Mouse (Mus musculus) stomach, embryonic 14.5 days (tissue): Measurements from ENCODE around the gene Btnl1. TPM values are rescaled to one million over a fixed set of nuclear protein-coding genes. Genes with fewer than 3 reads are reported as not detected.

Experiments
- ATAC-seq: fragments of 200-750 bp; cut with Nextera tagmentation; 2 replicates; pipeline ENCODE4 v1.8.0; 2017; ENCODE audit warnings: low read depth, moderate TSS enrichment; ENCODE audit not compliant: insufficient number of reproducible peaks, insufficient read depth, low FRiP score
- H3K27ac ChIP-seq: fragments of 300-500 bp; sonication (generic); 2 replicates; pipeline ENCODE4 v1.5.1; 2014; ENCODE audit warnings: mild to moderate bottlenecking, low read length, moderate library complexity, mixed read lengths
- H3K27me3 ChIP-seq: fragments of 300-500 bp; sonication (generic); 2 replicates; pipeline ENCODE4 v1.6.1; 2014; ENCODE audit warnings: low read length, control low read depth, mixed read lengths; ENCODE audit not compliant: control insufficient read depth, insufficient read depth
- H3K36me3 ChIP-seq: fragments of 300-500 bp; sonication (generic); 2 replicates; pipeline ENCODE4 v1.6.1; 2014; ENCODE audit warnings: mild to moderate bottlenecking, control low read depth, low read length, moderate library complexity, mixed read lengths; ENCODE audit not compliant: control insufficient read depth, insufficient read depth
- H3K4me1 ChIP-seq: fragments of 300-500 bp; sonication (generic); 2 replicates; pipeline ENCODE4 v1.6.1; 2014; ENCODE audit warnings: low read length, control low read depth, mixed read lengths; ENCODE audit not compliant: control insufficient read depth, insufficient read depth
- H3K4me2 ChIP-seq: fragments of 300-500 bp; sonication (generic); replicated peaks from 2 replicates; pipeline ENCODE4 v1.6.1; 2014; ENCODE audit warnings: low read depth, low read length, control low read depth
- H3K4me3 ChIP-seq: fragments of 300-500 bp; sonication (generic); 2 replicates; pipeline ENCODE4 v1.5.1; 2014; ENCODE audit warnings: low read depth, low read length, control low read depth
- H3K9ac ChIP-seq: fragments of 300-500 bp; sonication (generic); replicated peaks from 2 replicates; pipeline ENCODE4 v1.6.1; 2014; ENCODE audit warnings: low read depth, mild to moderate bottlenecking, control low read depth, low read length, moderate library complexity, mixed read lengths
- H3K9me3 ChIP-seq: fragments of 300-500 bp; sonication (generic); 2 replicates; pipeline ENCODE4 v1.6.1; 2016; ENCODE audit warnings: low read depth, low read length, control low read depth; ENCODE audit not compliant: control insufficient read depth
- WGBS: fragments of 180-500 bp; shearing (Covaris S2); extraction: QIAGEN DNeasy Blood & Tissue Kit; methylation state at CpG from one replicate; pipeline ENCODE4 v1.1.7; 2014; 5-methylcytosine and 5-hydroxymethylcytosine counted together
- polyA plus RNA-seq: library from polyadenylated mRNA; unstranded; fragments of >200 nt; fragmentation: Nextera tagmentation; extraction: Ambion mirVana; gene quantifications from 2 replicates; pipeline ENCODE4 v1.2.1, GENCODE M21; 2014

Gene Btnl1
- polyA plus RNA-seq, 1 experiment from 2014 or later, result not detected

DNA sequence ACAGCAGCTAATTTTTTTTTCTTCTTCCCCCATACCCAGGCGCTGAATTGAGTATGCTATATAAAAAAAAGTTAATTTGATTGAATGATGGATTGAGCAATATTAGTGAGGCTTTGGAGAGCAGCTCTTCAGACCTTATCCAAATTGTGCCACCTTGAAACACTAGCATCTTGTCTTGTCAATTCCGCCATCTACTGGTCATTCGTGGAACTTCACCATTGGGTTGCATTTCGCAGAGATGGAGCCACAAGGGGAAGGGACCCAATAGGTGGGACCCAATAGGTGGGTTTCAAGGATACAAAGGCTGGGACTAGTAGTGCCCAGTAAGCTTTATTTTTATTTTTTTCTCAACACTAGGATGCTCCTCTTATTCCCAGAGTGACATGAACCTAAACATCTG lies 27.5 kb upstream of the Btnl1 start:
- no peak overlapping the region for H3K4me3 ChIP-seq
- H3K4me1 ChIP-seq, result no peaks in the 10 kb centered on the region
- no peaks in the 10 kb centered on the region for H3K27me3 ChIP-seq
- ATAC-seq, result no peak
- 3% methylated on average over 4 of the region's 4 CpGs for WGBS
- H3K9ac ChIP-seq, result no peak overlapping the region
- H3K27ac ChIP-seq, result no peak overlapping the region
- no peak overlapping the region for H3K4me2 ChIP-seq
- no peaks in the 10 kb centered on the region for H3K9me3 ChIP-seq
- H3K36me3 ChIP-seq, result no peaks in the 10 kb centered on the region

DNA sequence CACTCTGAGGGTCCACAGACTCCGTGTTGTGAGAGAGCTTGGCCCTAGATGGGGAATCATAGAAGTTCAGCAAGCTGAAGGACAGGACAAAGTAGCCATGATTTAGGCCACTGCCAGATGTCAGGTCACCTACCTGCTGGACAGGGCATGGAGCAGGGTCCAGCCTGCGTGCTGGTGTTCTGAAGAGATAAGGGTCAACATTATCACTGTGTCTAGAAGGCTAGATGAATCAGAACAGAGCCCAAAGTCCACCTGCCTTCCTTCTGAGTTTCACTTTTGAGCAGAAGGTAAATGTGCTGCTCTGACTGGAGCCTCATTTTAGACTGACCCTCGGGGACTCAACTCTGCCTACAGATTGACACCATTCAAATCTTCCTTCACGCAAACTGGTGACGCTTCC lies 22.4 kb upstream of the Btnl1 start, which contains the start of gene Btnl2:
Btnl2 (plus strand) TSS at position 284 of the 400 bp plus-strand sequence.
- Histone ChIP-seq H3K4me1 (no peaks in the 10 kb centered on the region), H3K9me3 (no peaks in the 10 kb centered on the region), H3K36me3 (no peaks in the 10 kb centered on the region), H3K9ac (no peak within 1 kb of the TSS), H3K27ac (no peak within 1 kb of the TSS), H3K4me3 (no peak within 1 kb of the TSS), H3K4me2 (no peak within 1 kb of the TSS), H3K27me3 (no peaks in the 10 kb centered on the region)
- no peak for ATAC-seq
- WGBS, result 83% methylated on average over 5 of the region's 5 CpGs

DNA sequence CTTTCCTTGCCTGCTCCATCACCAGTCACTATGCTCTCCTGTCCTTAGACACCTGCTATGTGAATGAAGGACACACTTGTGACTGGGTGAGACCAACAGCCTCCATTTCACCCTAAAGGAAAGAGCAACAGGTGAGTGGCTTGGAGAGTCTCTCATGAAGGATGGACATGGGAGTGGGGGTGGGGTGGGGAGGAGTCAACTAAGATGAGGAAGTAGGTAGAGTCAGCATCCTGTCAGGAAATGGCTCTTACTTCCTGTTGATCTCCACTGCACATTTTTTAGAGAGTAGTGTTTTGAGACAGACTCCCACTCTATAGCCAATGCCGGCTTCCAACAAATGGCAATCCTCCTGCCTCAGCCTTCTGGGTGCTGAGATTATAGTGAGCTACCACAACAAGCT lies 22.0 kb upstream of the Btnl1 start:
- Histone ChIP-seq H3K27me3 (no peaks in the 10 kb centered on the region), H3K27ac (no peak overlapping the region), H3K4me1 (no peaks in the 10 kb centered on the region), H3K9ac (no peak overlapping the region), H3K9me3 (no peaks in the 10 kb centered on the region), H3K4me2 (no peak overlapping the region), H3K4me3 (no peak overlapping the region), H3K36me3 (no peaks in the 10 kb centered on the region)
- ATAC-seq, result no peak
- 97% methylated on average over 1 of the region's 1 CpGs for WGBS

DNA sequence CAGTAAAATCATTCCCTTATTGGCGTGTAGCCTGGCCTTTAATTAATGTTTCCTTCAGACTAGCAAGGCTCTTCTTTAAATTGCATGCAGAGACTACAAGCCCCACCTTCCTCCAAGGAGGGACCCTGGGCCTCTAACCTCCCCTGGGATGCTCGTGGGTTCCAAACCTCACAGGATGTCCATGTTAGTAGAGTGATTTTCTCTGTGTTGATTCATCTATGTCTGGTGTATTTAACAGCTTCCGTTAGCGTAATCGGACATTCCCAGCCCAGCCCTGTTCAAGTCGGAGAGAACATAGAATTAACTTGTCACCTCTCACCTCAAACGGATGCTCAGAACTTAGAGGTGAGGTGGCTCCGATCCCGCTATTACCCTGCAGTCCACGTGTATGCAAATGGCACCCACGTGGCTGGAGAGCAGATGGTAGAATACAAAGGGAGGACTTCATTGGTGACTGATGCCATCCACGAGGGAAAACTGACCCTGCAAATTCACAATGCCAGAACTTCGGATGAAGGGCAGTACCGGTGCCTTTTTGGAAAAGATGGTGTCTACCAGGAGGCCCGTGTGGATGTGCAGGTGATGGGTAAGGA lies 13.9 kb upstream of the Btnl1 start:
- Histone ChIP-seq H3K9ac (no peak overlapping the region), H3K27ac (no peak overlapping the region), H3K36me3 (no peaks in the 10 kb centered on the region), H3K4me1 (no peaks in the 10 kb centered on the region), H3K9me3 (no peaks in the 10 kb centered on the region), H3K4me3 (no peak overlapping the region), H3K4me2 (no peak overlapping the region), H3K27me3 (no peaks in the 10 kb centered on the region)
- ATAC-seq, result no peak
- whole genome bisulfite sequencing, result 82% methylated on average over 15 of the region's 15 CpGs

DNA sequence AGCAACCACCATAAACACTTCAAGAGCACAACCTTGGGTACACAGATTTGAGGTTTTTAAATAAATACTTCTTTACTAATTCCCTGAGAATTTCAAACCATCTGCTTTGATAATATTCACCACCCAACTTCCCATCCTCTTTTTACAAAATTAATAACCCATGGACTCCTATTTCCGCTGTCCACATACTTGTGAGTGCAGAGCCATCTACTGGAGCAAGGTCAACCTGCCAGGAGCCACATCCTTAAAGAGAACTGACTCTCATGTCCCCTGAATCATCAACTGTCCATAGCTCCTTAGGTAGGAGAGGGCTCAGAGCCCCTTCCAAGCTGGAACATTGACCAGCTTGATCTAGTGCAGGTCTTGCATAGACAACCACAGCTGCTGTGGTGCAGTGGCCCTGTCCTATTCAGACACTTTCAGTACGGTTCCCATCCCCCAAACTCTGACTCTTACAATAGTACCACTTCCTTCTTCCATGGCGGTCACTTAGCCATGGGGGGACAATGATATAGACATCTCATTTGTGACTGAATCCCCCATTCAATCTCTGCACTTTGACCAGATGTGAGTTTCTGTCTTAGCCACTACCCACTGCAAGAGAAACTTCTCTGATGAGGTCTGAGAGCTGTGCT lies 13.1 kb upstream of the Btnl1 start:
- no peak for ATAC-seq
- 92% methylated on average over 3 of the region's 3 CpGs for WGBS
- no peak overlapping the region for H3K9ac ChIP-seq
- no peak overlapping the region for H3K4me2 ChIP-seq
- H3K4me1 ChIP-seq, result no peaks in the 10 kb centered on the region
- H3K9me3 ChIP-seq, result no peaks in the 10 kb centered on the region
- no peaks in the 10 kb centered on the region for H3K27me3 ChIP-seq
- H3K27ac ChIP-seq, result no peak overlapping the region
- no peaks in the 10 kb centered on the region for H3K36me3 ChIP-seq
- H3K4me3 ChIP-seq, result no peak overlapping the region

DNA sequence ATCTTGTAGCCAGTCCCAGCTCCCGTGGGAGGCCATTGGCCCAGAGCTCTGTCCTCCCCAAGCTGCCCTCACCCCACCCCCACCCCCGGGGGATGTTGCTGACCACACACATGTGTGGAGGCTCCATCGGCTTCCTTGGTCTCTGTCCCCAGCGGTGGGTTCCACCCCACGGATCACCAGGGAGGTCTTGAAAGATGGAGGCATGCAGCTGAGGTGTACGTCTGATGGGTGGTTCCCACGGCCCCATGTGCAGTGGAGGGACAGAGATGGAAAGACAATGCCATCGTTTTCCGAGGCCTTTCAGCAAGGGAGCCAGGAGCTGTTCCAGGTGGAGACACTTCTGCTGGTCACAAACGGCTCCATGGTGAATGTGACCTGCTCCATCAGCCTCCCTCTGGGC lies 11.9 kb upstream of the Btnl1 start:
- no peaks in the 10 kb centered on the region for H3K27me3 ChIP-seq
- no peaks in the 10 kb centered on the region for H3K9me3 ChIP-seq
- no peaks in the 10 kb centered on the region for H3K4me1 ChIP-seq
- no peak for ATAC-seq
- H3K36me3 ChIP-seq, result no peaks in the 10 kb centered on the region
- 74% methylated on average over 10 of the region's 10 CpGs for WGBS
- H3K4me2 ChIP-seq, result no peak overlapping the region
- H3K4me3 ChIP-seq, result no peak overlapping the region
- H3K27ac ChIP-seq, result no peak overlapping the region
- H3K9ac ChIP-seq, result no peak overlapping the region

DNA sequence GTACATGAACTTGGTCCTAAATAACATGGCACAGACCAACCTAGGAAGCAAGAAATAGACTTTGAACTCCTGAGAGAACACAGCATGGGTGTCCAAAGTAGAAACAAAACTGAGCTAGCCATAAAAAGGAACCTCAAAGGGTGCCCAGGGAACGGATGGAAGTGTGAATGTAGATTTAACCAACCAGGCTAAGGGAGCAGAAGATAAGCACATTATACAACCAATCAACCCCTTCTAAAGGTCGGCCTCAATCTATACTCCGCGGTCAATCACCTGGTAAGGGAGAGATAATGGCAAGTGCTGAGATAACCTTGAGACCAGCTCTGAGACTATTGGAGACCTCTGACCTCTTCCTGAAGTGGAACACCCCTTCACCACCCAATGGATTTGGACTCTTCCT lies 6.4 kb upstream of the Btnl1 start:
- Histone ChIP-seq H3K4me3 (no peak overlapping the region), H3K9me3 (no peaks in the 10 kb centered on the region), H3K4me1 (no peaks in the 10 kb centered on the region), H3K4me2 (no peak overlapping the region), H3K36me3 (no peaks in the 10 kb centered on the region), H3K27me3 (no peaks in the 10 kb centered on the region), H3K27ac (no peak overlapping the region), H3K9ac (no peak overlapping the region)
- ATAC-seq, result no peak
- 56% methylated on average over 4 of the region's 4 CpGs for WGBS

DNA sequence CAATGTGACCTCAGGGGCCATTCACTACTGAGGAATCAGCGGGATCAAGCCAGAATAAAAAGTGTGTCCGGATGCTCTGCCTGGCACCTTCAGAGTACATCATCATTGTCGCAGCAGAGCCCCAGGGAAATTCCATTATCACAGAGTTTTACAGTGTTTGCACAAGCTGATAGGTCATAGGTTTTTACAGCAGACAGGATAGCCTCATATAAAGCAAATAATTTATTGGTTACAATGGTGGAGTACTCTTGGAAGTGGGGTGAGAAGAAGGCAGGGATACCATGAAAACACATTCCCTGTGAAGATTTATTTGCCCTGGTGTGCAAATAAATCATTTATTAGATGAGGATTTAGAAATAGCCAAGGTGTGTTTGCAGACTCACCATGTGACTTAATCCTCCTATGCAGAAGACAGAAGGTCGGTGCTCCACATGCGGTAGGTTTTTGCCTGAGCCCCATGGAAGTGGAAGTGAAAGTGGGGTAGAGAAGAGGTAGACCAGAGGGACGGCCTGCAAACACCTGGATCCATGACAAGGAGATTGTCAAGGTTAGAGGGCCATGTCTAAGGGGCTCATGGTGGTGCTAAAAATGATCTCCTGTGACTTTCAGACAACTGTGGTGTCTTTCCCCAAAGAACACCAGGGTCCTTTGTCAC lies 3.8 kb upstream of the Btnl1 start:
- no peak for ATAC-seq
- no peak overlapping the region for H3K4me2 ChIP-seq
- no peak overlapping the region for H3K27ac ChIP-seq
- no peaks in the 10 kb centered on the region for H3K4me1 ChIP-seq
- no peaks in the 10 kb centered on the region for H3K27me3 ChIP-seq
- no peaks in the 10 kb centered on the region for H3K9me3 ChIP-seq
- H3K36me3 ChIP-seq, result no peaks in the 10 kb centered on the region
- H3K4me3 ChIP-seq, result no peak overlapping the region
- no peak overlapping the region for H3K9ac ChIP-seq
- WGBS, result 57% methylated on average over 6 of the region's 6 CpGs
